Comparison of ENCODE assay signal across 8 mouse cellular contexts in genomic region chr17:44130429-44130828, GRCm38 (mm10). TPM values are rescaled to one million over a fixed set of nuclear protein-coding genes. Genes with fewer than 3 reads are reported as not detected.
DNase-seq lines count a peak whose midpoint lies in the region; ATAC-seq lines count a peak whose summit lies in the region.

No protein-coding gene starts in this region.

- H3K27me3 ChIP-seq in hindbrain, embryonic 10.5 days (ENCODE audit: insufficient read depth, poor library complexity, severe bottlenecking): no peaks in the 10 kb centered on the region
- 0 out of 2 replicates have a peak, but pooled peaks cover 2% of the 10 kb centered on the region for H3K27me3 ChIP-seq in hindbrain, embryonic 12.5 days
- H3K27me3 ChIP-seq in splenic B cell, adult 2 months (ENCODE audit: control insufficient read depth, insufficient read depth, low read length, poor library complexity, severe bottlenecking): no peaks in the 10 kb centered on the region

- 16% methylated on average over 7 of the region's 7 CpGs for WGBS in hindbrain, embryonic 10.5 days
- WGBS in hindbrain, embryonic 12.5 days: 13% methylated on average over 7 of the region's 7 CpGs

- no peak overlapping the region for H3K27ac ChIP-seq in hindbrain, embryonic 10.5 days
- H3K27ac ChIP-seq in hindbrain, embryonic 12.5 days: no peak overlapping the region

- intact Hi-C loops in left cerebral cortex, postnatal 14 days (cut with DNase I): loop anchor here (2.0 to 5.0 kb wide), 3 partner anchors 53 to 430 kb away; partner anchors contain the start of gene Enpp5

- H3K4me1 ChIP-seq in hindbrain, embryonic 10.5 days (replicated peaks): no peaks in the 10 kb centered on the region
- no peaks in the 10 kb centered on the region for H3K4me1 ChIP-seq in hindbrain, embryonic 12.5 days

- H3K4me3 ChIP-seq in hindbrain, embryonic 10.5 days: no peak overlapping the region
- H3K4me3 ChIP-seq in hindbrain, embryonic 12.5 days: no peak overlapping the region

- no peak for ATAC-seq in hindbrain, embryonic 12.5 days (ENCODE audit: low FRiP score)

- H3K4me2 ChIP-seq in hindbrain, embryonic 12.5 days (replicated peaks): no peak overlapping the region

- H3K9me3 ChIP-seq in hindbrain, embryonic 10.5 days: 0 out of 2 replicates have a peak, but pooled peaks cover 5% of the 10 kb centered on the region
- H3K9me3 ChIP-seq in hindbrain, embryonic 12.5 days (replicated peaks): no peaks in the 10 kb centered on the region

- no peak overlapping the region for H3K9ac ChIP-seq in hindbrain, embryonic 12.5 days

- DNase-seq in hindbrain, embryonic 10.5 days (ENCODE audit: low spot score): peak; percentile 55
- DNase-seq in adrenal gland, postnatal 36 days: peak; percentile 74 to 80
- peak; percentile 58 for DNase-seq in embryo, embryonic 9.5 days (ENCODE audit: extremely low spot score)
- peak; percentile 79 for DNase-seq in heart, postnatal 4 days
- DNase-seq in left cerebral cortex, postnatal 14 days (ENCODE audit: low spot score in 2 of 2): peak; percentile 67 to 83
- DNase-seq in naive thymus-derived CD4-positive, alpha-beta T cell, adult 2 months (ENCODE audit: low read depth): peak; percentile 87
- peak; percentile 74 for DNase-seq in splenic B cell, adult 2 months (ENCODE audit: low read depth, low spot score)

- H3K36me3 ChIP-seq in hindbrain, embryonic 10.5 days: no peaks in the 10 kb centered on the region
- H3K36me3 ChIP-seq in hindbrain, embryonic 12.5 days: no peaks in the 10 kb centered on the region
- no peaks in the 10 kb centered on the region for H3K36me3 ChIP-seq in splenic B cell, adult 2 months (ENCODE audit: control insufficient read depth, insufficient read depth, low read length, poor library complexity, severe bottlenecking)

RNA-seq across cellular contexts. Expression of gene Enpp4, which starts 24.8 kb away (rescaled TPM):
- polyA plus RNA-seq in hindbrain, embryonic 10.5 days (2016; fragmentation: Nextera tagmentation; extraction: Ambion mirVana): 2.1 and 2.3 TPM in 2 replicates
- 3.9 and 4.3 TPM in 2 replicates for polyA plus RNA-seq in hindbrain, embryonic 12.5 days (2016; fragmentation: Nextera tagmentation; extraction: Ambion mirVana)
- 10 to 100 TPM; 10.2 to 12.8 TPM for total RNA-seq in adrenal gland, postnatal 36 days (2021)
- 10 to 100 TPM; 13.5 to 13.8 TPM for total RNA-seq in heart, postnatal 4 days (2021)
- total RNA-seq in left cerebral cortex, postnatal 14 days (2021): 1 to 10 TPM; 9.0 to 9.4 TPM

RNA-seq across cellular contexts. Expression of gene Enpp5, which starts 51.8 kb away (rescaled TPM):
- 9.2 and 17.1 TPM in 2 replicates for polyA plus RNA-seq in hindbrain, embryonic 10.5 days (2016; fragmentation: Nextera tagmentation; extraction: Ambion mirVana)
- 39.4 and 40.4 TPM in 2 replicates for polyA plus RNA-seq in hindbrain, embryonic 12.5 days (2016; fragmentation: Nextera tagmentation; extraction: Ambion mirVana)
- 10 to 100 TPM; 43.7 to 47.0 TPM for total RNA-seq in adrenal gland, postnatal 36 days (2021)
- total RNA-seq in heart, postnatal 4 days (2021): 1 to 10 TPM; 8.3 to 9.1 TPM
- 100 to 1,000 TPM; 147 to 151 TPM for total RNA-seq in left cerebral cortex, postnatal 14 days (2021)

RNA-seq across cellular contexts. Expression of gene Clic5, which starts 58.0 kb away (rescaled TPM):
- 0.17 and 0.29 TPM in 2 replicates for polyA plus RNA-seq in hindbrain, embryonic 10.5 days (2016; fragmentation: Nextera tagmentation; extraction: Ambion mirVana)
- polyA plus RNA-seq in hindbrain, embryonic 12.5 days (2016; fragmentation: Nextera tagmentation; extraction: Ambion mirVana): 0.50 TPM in 2 replicates
- 10 to 100 TPM; 13.6 to 22.8 TPM for total RNA-seq in adrenal gland, postnatal 36 days (2021)
- total RNA-seq in heart, postnatal 4 days (2021): 10 to 100 TPM; 75.6 to 78.3 TPM
- 1 to 10 TPM; 3.1 to 3.3 TPM for total RNA-seq in left cerebral cortex, postnatal 14 days (2021)

Comparison
In these comparisons a context has a peak if more than half of its experiments do, and no peak if none do; other contexts are left out.
1. RNA of gene Enpp5, which starts 51.8 kb away (total RNA-seq): 147 to 151 TPM in left cerebral cortex, postnatal 14 days and 43.7 to 47.0 TPM in adrenal gland, postnatal 36 days; 8.3 to 9.1 TPM in heart, postnatal 4 days; every median in the first group is over 4 times any median in the second.
2. Peak in every context shown above with its lines, with median percentiles within 50 percentile points of each other: DNase-seq.